Mouse (Mus musculus) frontal cortex, postnatal 36 days (tissue): ENCODE measurements around the gene Ubash3a.
A peak's percentile ranks its signal among the peaks of the same experiment; 100 is the strongest.

Source experiments
- DNase-seq, 2 experiments: peaks; one replicate each; pipeline ENCODE4 v3.0.0; 2022; ENCODE audit warnings: low spot score in 2 of 2

Gene Ubash3a

GRCm38 (mm10) chr17:31207771-31208334 is at the start of gene Ubash3a:
Ubash3a (plus strand) TSS chr17:31207873.
- no peak for DNase-seq

GRCm38 (mm10) chr17:31157921-31158320 is 49.8 kb upstream of the Ubash3a start:
- no peak for DNase-seq

DNA sequence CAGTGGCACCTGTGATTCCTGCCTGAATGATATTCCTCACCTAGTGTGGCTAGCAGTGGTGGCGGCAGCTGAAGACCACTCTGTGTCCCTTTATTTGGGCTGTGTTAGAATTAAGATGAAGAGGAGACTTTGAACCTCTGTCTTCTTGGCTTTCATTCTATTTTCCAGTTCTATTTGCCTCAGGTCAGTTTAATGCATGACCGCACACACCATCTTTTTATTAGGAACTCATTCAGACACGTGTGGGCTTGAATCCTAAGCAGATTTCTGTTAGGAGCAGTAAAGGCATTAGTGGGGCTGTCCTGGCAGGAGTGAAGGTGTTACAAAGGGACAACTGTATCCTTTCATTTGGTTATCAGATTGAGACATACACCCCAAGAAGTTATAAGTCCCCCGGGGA is 47.4 kb upstream of the Ubash3a start:
- DNase-seq = no peak

DNA sequence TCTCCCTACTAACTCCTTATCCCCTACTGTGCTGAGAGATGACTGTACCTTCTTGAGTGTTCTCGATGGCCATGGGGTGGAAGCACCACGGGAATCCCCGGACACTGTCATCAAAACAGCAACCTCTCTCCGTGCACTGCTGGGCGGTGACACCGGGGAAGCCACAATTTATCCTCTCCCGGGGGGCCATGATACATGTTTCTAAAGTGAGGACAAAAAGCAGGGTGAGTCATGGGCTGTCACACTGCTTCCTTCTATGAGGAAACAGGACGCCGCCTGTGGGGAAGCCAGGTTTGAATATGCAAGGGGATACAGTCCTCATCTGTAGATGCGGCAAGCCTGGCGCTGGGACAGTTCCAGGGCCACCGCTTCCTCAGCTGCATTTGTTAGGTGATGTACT is 45.1 kb upstream of the Ubash3a start:
- DNase-seq = no peak

DNA sequence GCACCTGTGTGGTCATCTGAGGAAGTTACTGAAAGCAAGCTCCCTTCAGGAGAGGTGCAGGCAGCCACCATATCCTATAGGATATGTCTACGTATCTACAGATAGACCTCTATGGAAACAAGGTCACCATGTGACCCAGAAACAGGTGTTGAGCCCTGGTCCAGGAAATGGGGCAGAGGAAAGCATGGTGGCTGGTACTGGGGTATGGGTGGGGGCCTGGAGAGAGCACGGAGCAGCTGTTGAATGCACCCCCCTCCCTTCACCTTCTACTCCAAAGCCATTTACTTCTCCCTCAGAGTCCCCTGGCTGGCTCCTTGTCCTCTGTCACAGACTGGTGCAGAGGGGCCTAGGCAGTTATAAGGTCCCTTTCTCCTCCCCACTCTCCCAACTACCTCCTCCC is 43.9 kb upstream of the Ubash3a start:
- no peak for DNase-seq

DNA sequence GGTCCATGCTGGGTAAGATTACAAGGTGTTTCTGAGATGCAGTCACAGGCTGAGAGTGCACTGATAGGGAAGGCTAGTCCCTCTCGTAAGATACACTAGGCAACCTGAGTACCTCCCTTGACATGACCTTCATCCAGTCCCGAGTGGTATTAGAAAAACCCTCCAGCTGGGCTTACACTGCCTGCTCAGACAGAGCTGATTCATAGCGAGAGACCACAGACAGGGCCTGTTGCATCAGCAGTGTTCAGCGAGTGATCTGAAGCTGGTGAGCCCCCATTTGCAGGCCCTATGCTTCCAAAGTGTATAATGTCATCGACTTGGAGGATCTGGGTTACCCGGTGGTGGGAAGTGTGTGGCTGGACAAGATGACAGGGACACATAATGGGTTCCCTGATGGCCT is 42.5 kb upstream of the Ubash3a start, which contains the start of gene Tff1:
Tff1 (minus strand) TSS at position 151 of the 400 bp plus-strand sequence.
- no peak for DNase-seq

DNA sequence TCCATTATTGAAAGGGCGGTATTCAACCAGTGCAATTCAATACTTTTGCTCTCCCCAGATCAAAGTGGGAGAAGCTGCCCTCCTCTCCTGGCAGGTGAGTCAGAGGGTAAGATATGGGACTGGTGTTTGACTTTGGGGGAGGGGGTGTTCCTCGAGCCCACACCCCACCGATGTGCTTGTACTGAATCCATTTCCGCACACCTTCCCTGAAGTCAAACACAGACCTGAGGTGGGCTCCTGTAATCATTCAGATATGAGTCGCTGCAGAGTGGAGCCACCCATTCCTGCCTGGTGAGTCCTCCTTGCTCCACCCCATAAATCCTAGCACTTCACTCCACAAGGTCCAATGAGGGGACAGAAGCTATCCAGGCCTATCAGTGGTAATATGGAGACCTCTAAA is 37.9 kb upstream of the Ubash3a start:
- DNase-seq = no peak

- DNase-seq = no peak
Measured at GRCm38 (mm10) chr17:31176321-31176720, 31.4 kb upstream of the Ubash3a start.

GRCm38 (mm10) chr17:31181490-31181889 is 26.2 kb upstream of the Ubash3a start:
- DNase-seq = no peak

- DNase-seq = peak; percentile 20 to 53
Measured at GRCm38 (mm10) chr17:31183180-31183974, 24.3 kb upstream of the Ubash3a start.

GRCm38 (mm10) chr17:31184269-31184990 is 23.2 kb upstream of the Ubash3a start:
- no peak for DNase-seq

GRCm38 (mm10) chr17:31187370-31187769 is 20.3 kb upstream of the Ubash3a start:
- DNase-seq = peak; percentile 67 to 70

GRCm38 (mm10) chr17:31191825-31192224 is 15.8 kb upstream of the Ubash3a start:
- no peak for DNase-seq

DNA sequence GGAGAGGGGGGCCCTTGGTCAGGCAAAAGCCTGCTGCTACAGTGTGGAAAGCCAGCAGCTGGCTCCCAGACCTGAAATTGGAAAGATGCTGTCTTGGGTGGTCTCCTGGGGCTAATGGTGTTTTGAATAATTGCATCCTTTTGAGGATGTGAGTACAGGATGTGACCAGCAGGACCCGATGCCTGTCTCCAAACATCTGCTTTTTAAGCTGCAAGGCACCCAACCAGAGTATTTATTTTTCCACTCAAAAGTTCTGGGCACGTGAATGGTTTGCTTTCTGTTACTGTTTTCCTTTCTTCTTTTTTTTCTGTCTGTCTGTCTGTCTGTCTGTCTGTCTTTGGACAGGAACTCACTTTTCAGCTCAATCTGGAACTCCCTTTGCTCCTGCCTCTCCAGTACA is 15.0 kb upstream of the Ubash3a start:
- DNase-seq = no peak

- DNase-seq = no peak
Measured at GRCm38 (mm10) chr17:31193360-31193759, 14.3 kb upstream of the Ubash3a start.

DNA sequence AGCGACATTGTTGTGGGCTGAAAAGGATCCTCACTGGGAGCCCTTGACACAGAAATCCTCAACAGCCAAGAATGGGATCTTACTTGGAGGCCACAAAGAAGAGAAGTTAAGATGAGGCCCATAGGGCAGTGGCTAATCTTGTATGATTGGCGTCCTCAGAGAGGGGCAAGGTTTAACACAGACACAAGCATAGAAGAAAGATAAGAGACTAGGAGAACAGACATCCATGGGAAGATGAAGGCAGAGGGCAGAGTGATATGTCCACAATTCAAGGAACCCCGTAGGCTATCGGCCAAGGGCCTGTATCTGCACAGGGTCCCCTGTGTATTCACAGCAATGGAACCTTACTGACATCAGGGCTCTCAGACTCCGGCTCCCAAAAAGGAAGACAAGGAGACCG is 12.5 kb upstream of the Ubash3a start:
- no peak for DNase-seq

- DNase-seq = no peak
Measured at GRCm38 (mm10) chr17:31196283-31196682, 11.4 kb upstream of the Ubash3a start.

DNA sequence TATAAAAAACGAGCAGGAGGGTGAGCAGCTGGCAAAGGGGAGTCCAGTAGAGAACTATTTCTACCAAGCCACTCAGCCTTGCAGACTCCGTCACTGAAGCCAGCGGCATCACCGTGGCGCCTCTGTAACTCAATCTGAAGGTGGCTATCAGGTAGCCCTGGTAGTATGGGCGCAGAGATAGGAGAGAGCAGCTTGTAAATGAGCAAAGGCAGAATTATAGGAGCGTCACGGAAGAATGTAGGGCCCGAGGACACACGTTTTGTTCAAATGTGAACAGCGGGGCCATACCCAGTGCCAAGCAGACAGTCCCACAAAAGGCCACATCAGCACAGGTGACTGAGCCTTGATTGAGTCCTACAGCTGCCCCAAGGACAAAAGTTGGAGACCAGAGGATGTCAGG is 8.8 kb upstream of the Ubash3a start, which contains the start of gene Tmprss3:
Tmprss3 (minus strand) TSS at position 101 of the 400 bp plus-strand sequence.
- no peak for DNase-seq

DNA sequence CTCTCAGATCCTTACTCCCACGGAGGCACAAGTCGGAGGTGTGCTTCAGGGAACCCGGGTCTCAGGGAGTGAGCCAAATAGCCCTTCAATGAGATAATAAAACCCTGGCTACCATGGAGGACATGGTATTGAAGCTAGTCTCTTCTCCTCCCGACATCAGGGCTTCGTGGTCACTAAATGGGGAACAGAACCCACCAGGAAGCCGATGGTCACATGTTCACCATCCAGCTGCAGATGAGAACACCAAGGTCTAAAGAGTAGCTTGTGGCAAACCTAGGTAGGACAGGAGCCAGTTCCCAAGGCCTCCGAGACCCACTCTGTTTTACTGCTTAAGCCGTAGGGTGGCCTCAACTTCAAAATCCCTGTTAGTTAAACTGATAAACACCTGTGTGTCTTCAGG is 981 bp downstream of the Ubash3a start:
- no peak for DNase-seq

GRCm38 (mm10) chr17:31209376-31209930 is 1.8 kb downstream of the Ubash3a start:
- DNase-seq = no peak

GRCm38 (mm10) chr17:31210299-31210698 is 2.6 kb downstream of the Ubash3a start:
- DNase-seq = no peak

- no peak for DNase-seq
Measured at GRCm38 (mm10) chr17:31211881-31212280, 4.2 kb downstream of the Ubash3a start.
